Mouse (Mus musculus): Measurements from ENCODE around the gene Efnb1. TPM values are rescaled to one million over a fixed set of nuclear protein-coding genes. Genes with fewer than 3 reads are reported as not detected.

The Efnb1 gene
- polyA plus RNA-seq, 2 experiments = 2.4 to 3.6 TPM

DNA sequence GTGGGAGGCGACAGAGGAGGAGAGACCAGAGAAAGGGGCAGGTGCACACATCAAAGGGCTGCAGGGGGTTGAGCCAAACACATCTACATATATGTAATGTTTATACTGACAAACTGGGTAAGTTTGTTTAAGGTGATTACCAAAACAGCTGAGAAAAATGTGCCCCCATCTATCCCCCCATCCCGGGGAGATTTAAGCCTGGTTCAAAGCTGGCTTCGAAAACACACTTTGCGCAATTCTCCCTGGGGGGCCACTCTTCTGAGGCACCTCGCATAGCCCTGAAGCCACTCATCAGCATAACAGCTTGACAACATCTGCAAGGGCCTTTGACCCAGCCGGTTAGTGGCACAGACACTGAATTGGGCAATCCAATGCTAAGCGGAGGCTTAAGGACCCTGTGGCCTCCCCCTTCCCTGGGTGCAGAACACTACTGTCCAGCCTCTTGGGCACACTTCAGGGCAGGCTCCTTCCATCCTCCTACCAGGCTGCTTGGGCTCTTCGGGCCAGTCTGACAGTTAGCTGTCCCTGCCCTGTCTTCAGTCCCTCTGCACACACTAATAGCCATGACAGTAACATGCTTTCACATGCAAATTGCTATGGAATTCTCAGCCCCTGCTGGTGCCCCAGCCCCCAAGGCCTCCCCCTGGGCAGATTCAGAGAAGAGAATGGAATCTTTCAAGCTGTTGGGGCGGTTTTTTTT, 16.8 kb downstream of the Efnb1 start:
- WGBS (ENCODE audit: insufficient replicate concordance) = 54% methylated on average over 9 of the region's 9 CpGs
- ATAC-seq (ENCODE audit: insufficient read depth) = no peak
- H3K27me3 ChIP-seq (ENCODE audit: control insufficient read depth, insufficient read depth, low read length) = no peaks in the 10 kb centered on the region
- no peak for DNase-seq (ENCODE audit: low read depth in 3 of 3, low spot score in 3 of 3)
- H3K27ac ChIP-seq = no peak overlapping the region
- H3K4me3 ChIP-seq (ENCODE audit: insufficient read depth in 1 of 2, low read depth in 2 of 2, low read length in 2 of 2) = no peak overlapping the region
- peaks cover 0 to 5% of the 10 kb centered on the region in 2 experiments; a peak in 1 of 4 replicates for H3K4me1 ChIP-seq (replicated peaks; ENCODE audit: control insufficient read depth in 2 of 2, insufficient read depth in 2 of 2, low read length in 1 of 2)
- no peaks in the 10 kb centered on the region for H3K36me3 ChIP-seq (replicated peaks; ENCODE audit: control insufficient read depth, insufficient read depth, low read depth)
- TF ChIP-seq EP300 (IDR thresholded peaks at IDR 0.05; ENCODE audit: low read depth) (no peak), CTCF (IDR thresholded peaks at IDR 0.05; ENCODE audit: low read depth) (no peak)
- no peaks in the 10 kb centered on the region for H3K9me3 ChIP-seq (ENCODE audit: control insufficient read depth, low read length)
- no peak overlapping the region for H3K4me2 ChIP-seq (ENCODE audit: low read depth)
- no peak overlapping the region for H3K9ac ChIP-seq (replicated peaks)

- 48% methylated on average over 3 of the region's 3 CpGs for WGBS (ENCODE audit: insufficient replicate concordance)
- H3K9me3 ChIP-seq (ENCODE audit: control insufficient read depth, low read length) = no peaks in the 10 kb centered on the region
- H3K27ac ChIP-seq = no peak overlapping the region
- no peak overlapping the region for H3K4me2 ChIP-seq (ENCODE audit: low read depth)
- ATAC-seq (ENCODE audit: insufficient read depth) = no peak
- H3K9ac ChIP-seq (replicated peaks) = no peak overlapping the region
- H3K4me1 ChIP-seq (replicated peaks; ENCODE audit: control insufficient read depth in 2 of 2, insufficient read depth in 2 of 2, low read length in 1 of 2) = peaks cover 0 to 5% of the 10 kb centered on the region in 2 experiments; a peak in 1 of 4 replicates
- H3K27me3 ChIP-seq (ENCODE audit: control insufficient read depth, insufficient read depth, low read length) = no peaks in the 10 kb centered on the region
- H3K4me3 ChIP-seq (ENCODE audit: insufficient read depth in 1 of 2, low read depth in 2 of 2, low read length in 2 of 2) = no peak overlapping the region
- no peaks in the 10 kb centered on the region for H3K36me3 ChIP-seq (replicated peaks; ENCODE audit: control insufficient read depth, insufficient read depth, low read depth)
- no peak for TF ChIP-seq EP300 (IDR thresholded peaks at IDR 0.05; ENCODE audit: low read depth)
- no peak for TF ChIP-seq CTCF (IDR thresholded peaks at IDR 0.05; ENCODE audit: low read depth)
- no peak for DNase-seq (ENCODE audit: low read depth in 3 of 3, low spot score in 3 of 3)
These were observed 17.3 kb downstream of the Efnb1 start for GRCm38 (mm10) chrX:99153266-99153646.

DNA sequence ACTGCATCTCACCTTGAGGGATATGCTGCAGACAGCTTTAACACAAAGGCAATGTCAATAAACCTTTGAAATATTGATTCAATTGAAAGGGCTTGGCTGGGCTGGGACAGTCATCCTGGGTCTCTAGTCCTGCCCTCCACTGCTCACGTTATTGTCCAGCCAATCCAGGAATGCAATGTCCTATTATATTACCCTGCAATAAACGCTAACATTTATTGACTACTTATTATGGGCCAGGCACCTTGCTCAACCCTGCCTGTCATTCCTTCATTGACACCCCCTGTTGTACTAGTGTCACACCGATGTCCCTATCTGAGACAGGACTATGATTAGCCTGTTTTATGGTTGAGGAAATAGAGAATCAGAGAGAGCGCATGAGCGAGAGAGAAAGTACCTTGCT, 18.4 kb downstream of the Efnb1 start:
- no peaks in the 10 kb centered on the region for H3K9me3 ChIP-seq (ENCODE audit: control insufficient read depth, low read length)
- DNase-seq (ENCODE audit: low read depth in 3 of 3, low spot score in 3 of 3) (no peak), ATAC-seq (ENCODE audit: insufficient read depth) (no peak)
- no peak for TF ChIP-seq EP300 (IDR thresholded peaks at IDR 0.05; ENCODE audit: low read depth)
- TF ChIP-seq CTCF (IDR thresholded peaks at IDR 0.05; ENCODE audit: low read depth) = no peak
- 64% methylated on average over 5 of the region's 5 CpGs for WGBS (ENCODE audit: insufficient replicate concordance)
- H3K36me3 ChIP-seq (replicated peaks; ENCODE audit: control insufficient read depth, insufficient read depth, low read depth) = no peaks in the 10 kb centered on the region
- no peaks in the 10 kb centered on the region for H3K27me3 ChIP-seq (ENCODE audit: control insufficient read depth, insufficient read depth, low read length)
- H3K27ac ChIP-seq = no peak overlapping the region
- no peak overlapping the region for H3K9ac ChIP-seq (replicated peaks)
- H3K4me1 ChIP-seq (replicated peaks; ENCODE audit: control insufficient read depth in 2 of 2, insufficient read depth in 2 of 2, low read length in 1 of 2) = peaks cover 0 to 5% of the 10 kb centered on the region in 2 experiments; a peak in 1 of 4 replicates
- no peak overlapping the region for H3K4me3 ChIP-seq (ENCODE audit: insufficient read depth in 1 of 2, low read depth in 2 of 2, low read length in 2 of 2)
- H3K4me2 ChIP-seq (ENCODE audit: low read depth) = no peak overlapping the region

- DNase-seq (ENCODE audit: low read depth in 3 of 3, low spot score in 3 of 3) (no peak), ATAC-seq (ENCODE audit: insufficient read depth) (no peak)
- H3K9me3 ChIP-seq (ENCODE audit: control insufficient read depth, low read length) = no peaks in the 10 kb centered on the region
- no peaks in the 10 kb centered on the region for H3K36me3 ChIP-seq (replicated peaks; ENCODE audit: control insufficient read depth, insufficient read depth, low read depth)
- H3K4me3 ChIP-seq (ENCODE audit: insufficient read depth in 1 of 2, low read depth in 2 of 2, low read length in 2 of 2) = no peak overlapping the region
- no peak overlapping the region for H3K9ac ChIP-seq (replicated peaks)
- no peak for TF ChIP-seq CTCF (IDR thresholded peaks at IDR 0.05; ENCODE audit: low read depth)
- TF ChIP-seq EP300 (IDR thresholded peaks at IDR 0.05; ENCODE audit: low read depth) = no peak
- 56% methylated on average over 8 of the region's 8 CpGs for WGBS (ENCODE audit: insufficient replicate concordance)
- no peak overlapping the region for H3K4me2 ChIP-seq (ENCODE audit: low read depth)
- peaks cover 0 to 4% of the 10 kb centered on the region in 2 experiments; a peak in 2 of 4 replicates for H3K4me1 ChIP-seq (replicated peaks; ENCODE audit: control insufficient read depth in 2 of 2, insufficient read depth in 2 of 2, low read length in 1 of 2)
- no peak overlapping the region for H3K27ac ChIP-seq
- H3K27me3 ChIP-seq (ENCODE audit: control insufficient read depth, insufficient read depth, low read length) = no peaks in the 10 kb centered on the region
These were observed 23.1 kb downstream of the Efnb1 start for GRCm38 (mm10) chrX:99159020-99159419.

GRCm38 (mm10) chrX:99164111-99164510, 28.2 kb downstream of the Efnb1 start:
- Histone ChIP-seq H3K27ac (no peak overlapping the region), H3K27me3 (ENCODE audit: control insufficient read depth, insufficient read depth, low read length) (no peaks in the 10 kb centered on the region), H3K4me3 (ENCODE audit: insufficient read depth in 1 of 2, low read depth in 2 of 2, low read length in 2 of 2) (no peak overlapping the region), H3K9ac (replicated peaks) (no peak overlapping the region), H3K4me2 (ENCODE audit: low read depth) (no peak overlapping the region), H3K4me1 (replicated peaks; ENCODE audit: control insufficient read depth in 2 of 2, insufficient read depth in 2 of 2, low read length in 1 of 2) (peaks cover 0 to 6% of the 10 kb centered on the region in 2 experiments; a peak in 2 of 4 replicates), H3K36me3 (replicated peaks; ENCODE audit: control insufficient read depth, insufficient read depth, low read depth) (no peaks in the 10 kb centered on the region), H3K9me3 (ENCODE audit: control insufficient read depth, low read length) (no peaks in the 10 kb centered on the region)
- 38% methylated on average over 2 of the region's 2 CpGs for WGBS (ENCODE audit: insufficient replicate concordance)
- DNase-seq (ENCODE audit: low read depth in 3 of 3, low spot score in 3 of 3) (peak in 1 of 3 experiments; percentile 9), ATAC-seq (ENCODE audit: insufficient read depth) (peak; percentile 64)
- no peak for TF ChIP-seq CTCF (IDR thresholded peaks at IDR 0.05; ENCODE audit: low read depth)
- no peak for TF ChIP-seq EP300 (IDR thresholded peaks at IDR 0.05; ENCODE audit: low read depth)
